Mouse (Mus musculus): ENCODE measurements around the gene Med12l. TPM values are rescaled to one million over a fixed set of nuclear protein-coding genes. Genes with fewer than 3 reads are reported as not detected.

The Med12l gene
- total and polyA plus RNA-seq, 2 experiments from 2014 or later = 1.2 to 7.1 TPM

DNA sequence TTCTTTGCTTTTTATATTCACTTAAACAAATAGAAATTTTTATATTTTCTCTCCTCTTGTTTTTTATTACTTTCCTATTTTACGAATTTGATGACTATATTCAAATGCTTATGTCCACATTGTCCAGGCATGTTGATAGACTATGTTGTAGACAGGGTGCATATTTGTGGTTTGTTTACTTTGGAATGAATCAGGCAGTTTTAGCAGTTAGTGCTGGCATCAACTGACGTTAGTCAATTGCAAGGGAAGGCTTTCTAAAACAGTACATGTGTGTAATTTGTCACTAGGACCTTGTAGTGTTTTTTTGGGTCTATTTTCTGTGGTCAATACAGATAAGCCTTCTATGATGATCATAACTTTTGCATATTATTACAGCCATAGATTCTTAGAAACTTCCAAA is 284.9 kb downstream of the Med12l start:
- Histone ChIP-seq H3K4me2 (ENCODE audit: low read depth, low read length) (no peak overlapping the region), H3K27ac (ENCODE audit: low read depth) (no peak overlapping the region), H3K36me3 (replicated peaks; ENCODE audit: control insufficient read depth, insufficient read depth, low read length) (no peaks in the 10 kb centered on the region), H3K4me3 (ENCODE audit: low read depth, low read length) (no peak overlapping the region), H3K9ac (replicated peaks; ENCODE audit: low read depth, low read length) (no peak overlapping the region), H3K27me3 (ENCODE audit: control insufficient read depth, insufficient read depth, low read length) (no peaks in the 10 kb centered on the region), H3K9me3 (replicated peaks; ENCODE audit: control insufficient read depth, low read length) (no peaks in the 10 kb centered on the region), H3K4me1 (ENCODE audit: control insufficient read depth, insufficient read depth) (no peaks in the 10 kb centered on the region)
- no peak for DNase-seq (ENCODE audit: low spot score)
- TF ChIP-seq CTCF (IDR thresholded peaks at IDR 0.05; ENCODE audit: low read depth) = no peak
- TF ChIP-seq EP300 (IDR thresholded peaks at IDR 0.05; ENCODE audit: low read depth) = no peak
- ATAC-seq (ENCODE audit: insufficient read depth, low read depth) = no peak
- 53% methylated on average over 2 of the region's 2 CpGs for WGBS

DNA sequence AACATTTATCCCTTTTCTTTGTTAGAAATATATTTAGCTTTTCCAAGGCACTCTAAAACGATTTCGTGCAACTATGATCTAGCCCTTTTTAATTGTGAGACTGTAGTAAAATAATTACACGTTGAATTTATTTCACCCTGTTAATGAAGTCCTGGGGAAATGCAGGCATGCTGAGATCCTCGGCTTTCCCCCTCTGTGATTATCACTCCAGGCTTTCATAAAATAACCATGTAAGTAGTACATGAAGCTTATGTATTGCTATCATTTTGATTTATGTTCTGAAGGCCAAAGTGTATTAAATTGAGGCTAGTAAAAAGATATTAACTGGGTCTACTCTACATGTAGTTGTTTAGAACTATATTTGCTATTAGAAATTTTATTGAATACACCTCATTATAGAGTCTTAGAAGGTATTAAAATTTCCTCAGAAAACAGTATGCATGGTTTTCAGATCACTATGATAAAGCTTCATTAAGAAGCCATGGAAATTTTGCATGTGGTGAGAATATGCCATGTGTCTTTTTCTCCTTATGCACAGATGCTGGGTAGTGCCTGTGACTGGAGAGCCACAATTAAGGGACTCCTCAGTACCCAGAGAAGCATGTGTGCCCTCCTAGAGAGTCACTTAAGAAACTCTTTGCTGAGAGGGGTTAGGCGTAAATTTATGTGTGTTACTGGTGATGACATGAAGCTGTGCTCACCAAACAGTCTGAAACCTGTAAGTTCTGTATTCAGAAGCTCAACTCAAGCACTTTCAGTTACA is 288.0 kb downstream of the Med12l start:
- Histone ChIP-seq H3K27me3 (ENCODE audit: control insufficient read depth, insufficient read depth, low read length) (no peaks in the 10 kb centered on the region), H3K9ac (replicated peaks; ENCODE audit: low read depth, low read length) (no peak overlapping the region), H3K4me1 (ENCODE audit: control insufficient read depth, insufficient read depth) (no peaks in the 10 kb centered on the region), H3K4me3 (ENCODE audit: low read depth, low read length) (no peak overlapping the region), H3K9me3 (replicated peaks; ENCODE audit: control insufficient read depth, low read length) (no peaks in the 10 kb centered on the region), H3K36me3 (replicated peaks; ENCODE audit: control insufficient read depth, insufficient read depth, low read length) (no peaks in the 10 kb centered on the region), H3K27ac (ENCODE audit: low read depth) (no peak overlapping the region), H3K4me2 (ENCODE audit: low read depth, low read length) (no peak overlapping the region)
- no peak for DNase-seq (ENCODE audit: low spot score)
- no peak for ATAC-seq (ENCODE audit: insufficient read depth, low read depth)
- WGBS = 84% methylated on average over 5 of the region's 5 CpGs
- TF ChIP-seq CTCF (IDR thresholded peaks at IDR 0.05; ENCODE audit: low read depth) (no peak), EP300 (IDR thresholded peaks at IDR 0.05; ENCODE audit: low read depth) (no peak)

DNA sequence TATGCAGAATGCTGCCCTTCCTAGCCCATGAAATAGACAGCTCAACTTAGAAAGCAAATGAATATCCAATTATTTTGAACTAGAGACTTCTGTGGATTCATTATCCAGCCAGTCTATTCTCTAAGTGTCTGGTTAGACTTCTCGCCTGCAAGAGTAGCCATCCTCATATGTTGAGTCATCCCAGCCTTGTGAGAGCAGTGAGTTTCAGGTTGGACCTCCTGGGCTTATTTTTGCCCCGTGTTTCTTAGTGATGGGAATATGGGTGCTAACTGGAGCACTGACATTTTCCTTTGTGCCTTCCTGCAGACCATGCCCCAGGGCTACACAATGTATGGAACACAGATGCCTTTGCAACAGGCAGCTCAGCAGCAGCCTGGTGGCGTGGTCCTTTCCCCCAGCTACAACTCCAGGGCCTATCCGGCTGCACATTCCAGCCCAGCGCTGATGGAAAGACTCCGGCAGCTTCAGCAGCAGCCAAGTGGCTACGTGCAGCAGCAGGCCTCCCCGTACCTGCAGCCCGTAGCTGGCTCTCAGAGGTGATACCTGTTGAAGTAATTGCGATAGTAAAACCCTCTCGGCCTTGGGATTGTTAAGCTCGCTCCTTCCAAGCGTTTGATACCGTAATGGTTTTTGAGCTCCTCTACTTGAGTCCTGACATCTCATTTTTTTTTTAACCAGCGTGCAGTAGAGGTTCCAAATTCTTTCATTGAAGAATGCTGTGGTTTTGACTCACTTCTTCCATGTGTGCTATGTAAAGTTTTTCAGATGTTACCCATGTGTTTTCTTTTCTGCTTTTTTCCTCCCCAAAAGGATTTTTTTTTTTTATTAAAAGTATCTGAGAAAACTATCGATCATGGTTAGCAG is 290.3 kb downstream of the Med12l start:
- Histone ChIP-seq H3K4me2 (ENCODE audit: low read depth, low read length) (no peak overlapping the region), H3K9ac (replicated peaks; ENCODE audit: low read depth, low read length) (no peak overlapping the region), H3K36me3 (replicated peaks; ENCODE audit: control insufficient read depth, insufficient read depth, low read length) (no peaks in the 10 kb centered on the region), H3K9me3 (replicated peaks; ENCODE audit: control insufficient read depth, low read length) (no peaks in the 10 kb centered on the region), H3K27ac (ENCODE audit: low read depth) (no peak overlapping the region), H3K4me1 (ENCODE audit: control insufficient read depth, insufficient read depth) (no peaks in the 10 kb centered on the region), H3K4me3 (ENCODE audit: low read depth, low read length) (no peak overlapping the region), H3K27me3 (ENCODE audit: control insufficient read depth, insufficient read depth, low read length) (no peaks in the 10 kb centered on the region)
- DNase-seq (ENCODE audit: low spot score) (no peak), ATAC-seq (ENCODE audit: insufficient read depth, low read depth) (no peak)
- TF ChIP-seq EP300 (IDR thresholded peaks at IDR 0.05; ENCODE audit: low read depth) (no peak), CTCF (IDR thresholded peaks at IDR 0.05; ENCODE audit: low read depth) (no peak)
- 76% methylated on average over 16 of the region's 16 CpGs for WGBS

DNA sequence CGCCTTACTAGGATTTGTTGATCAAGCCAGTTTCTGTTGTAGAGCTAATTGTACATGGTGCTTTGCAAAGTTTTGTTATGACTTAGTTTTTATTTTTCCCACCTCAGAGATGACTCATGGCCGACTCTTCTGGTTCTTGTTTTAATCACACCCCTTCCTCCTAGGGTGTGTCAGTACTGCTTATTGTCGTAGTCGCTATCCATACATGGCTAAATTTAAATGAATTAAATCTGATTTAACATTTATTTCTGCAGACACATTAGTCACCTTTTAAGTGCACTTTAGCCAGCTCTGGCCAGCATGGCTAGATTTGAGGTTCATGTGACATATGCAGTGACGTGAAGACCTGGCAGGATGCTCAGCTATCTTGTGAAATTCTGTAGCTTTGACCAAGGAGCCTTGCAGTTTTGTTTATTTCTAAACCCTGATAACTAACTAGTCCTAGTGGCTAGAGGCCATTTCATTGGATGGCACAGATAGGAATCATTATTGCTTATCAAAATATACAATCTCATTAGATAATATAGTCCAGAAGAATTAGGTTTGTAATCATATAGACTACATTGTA is 291.0 kb downstream of the Med12l start:
- H3K4me3 ChIP-seq (ENCODE audit: low read depth, low read length) = no peak overlapping the region
- no peak overlapping the region for H3K9ac ChIP-seq (replicated peaks; ENCODE audit: low read depth, low read length)
- H3K4me1 ChIP-seq (ENCODE audit: control insufficient read depth, insufficient read depth) = no peaks in the 10 kb centered on the region
- no peaks in the 10 kb centered on the region for H3K27me3 ChIP-seq (ENCODE audit: control insufficient read depth, insufficient read depth, low read length)
- no peak for ATAC-seq (ENCODE audit: insufficient read depth, low read depth)
- no peaks in the 10 kb centered on the region for H3K36me3 ChIP-seq (replicated peaks; ENCODE audit: control insufficient read depth, insufficient read depth, low read length)
- no peak for DNase-seq (ENCODE audit: low spot score)
- no peak for TF ChIP-seq CTCF (IDR thresholded peaks at IDR 0.05; ENCODE audit: low read depth)
- no peak for TF ChIP-seq EP300 (IDR thresholded peaks at IDR 0.05; ENCODE audit: low read depth)
- no peaks in the 10 kb centered on the region for H3K9me3 ChIP-seq (replicated peaks; ENCODE audit: control insufficient read depth, low read length)
- no peak overlapping the region for H3K4me2 ChIP-seq (ENCODE audit: low read depth, low read length)
- 84% methylated on average over 5 of the region's 5 CpGs for WGBS
- no peak overlapping the region for H3K27ac ChIP-seq (ENCODE audit: low read depth)

DNA sequence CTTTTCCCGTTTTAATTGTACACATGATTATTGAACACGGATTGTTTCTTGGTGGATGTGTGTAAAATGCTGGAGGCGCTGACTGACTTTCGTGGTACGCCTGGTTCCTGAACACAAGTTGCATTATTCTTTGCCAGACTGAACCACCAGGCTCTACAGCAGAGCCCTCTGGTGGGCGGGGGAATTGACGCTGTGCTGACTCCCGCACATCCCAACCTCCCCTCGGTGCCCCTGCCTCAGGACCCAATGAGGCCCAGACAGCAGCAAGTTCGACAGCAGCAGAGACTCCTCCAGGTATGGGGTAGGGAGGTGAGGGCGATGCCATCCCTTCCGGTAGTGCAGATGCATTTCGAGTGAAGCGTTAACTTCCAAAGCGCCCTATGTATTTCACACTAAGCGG is 292.0 kb downstream of the Med12l start:
- TF ChIP-seq EP300 (IDR thresholded peaks at IDR 0.05; ENCODE audit: low read depth) (no peak), CTCF (IDR thresholded peaks at IDR 0.05; ENCODE audit: low read depth) (no peak)
- Histone ChIP-seq H3K4me1 (ENCODE audit: control insufficient read depth, insufficient read depth) (no peaks in the 10 kb centered on the region), H3K9me3 (replicated peaks; ENCODE audit: control insufficient read depth, low read length) (no peaks in the 10 kb centered on the region), H3K4me2 (ENCODE audit: low read depth, low read length) (no peak overlapping the region), H3K9ac (replicated peaks; ENCODE audit: low read depth, low read length) (no peak overlapping the region), H3K27ac (ENCODE audit: low read depth) (no peak overlapping the region), H3K4me3 (ENCODE audit: low read depth, low read length) (no peak overlapping the region), H3K36me3 (replicated peaks; ENCODE audit: control insufficient read depth, insufficient read depth, low read length) (no peaks in the 10 kb centered on the region), H3K27me3 (ENCODE audit: control insufficient read depth, insufficient read depth, low read length) (no peaks in the 10 kb centered on the region)
- ATAC-seq (ENCODE audit: insufficient read depth, low read depth) (no peak), DNase-seq (ENCODE audit: low spot score) (no peak)
- WGBS = 81% methylated on average over 16 of the region's 16 CpGs
